Mouse (Mus musculus) naive thymus-derived CD4-positive, alpha-beta T cell, adult 2 months (primary cell): Measurements from ENCODE around the gene Agpat2.

Experiments used
- DNase-seq: peaks from one replicate; pipeline ENCODE4 v3.0.0-alpha.2; 2011; ENCODE audit warnings: low read depth

The Agpat2 gene

DNA sequence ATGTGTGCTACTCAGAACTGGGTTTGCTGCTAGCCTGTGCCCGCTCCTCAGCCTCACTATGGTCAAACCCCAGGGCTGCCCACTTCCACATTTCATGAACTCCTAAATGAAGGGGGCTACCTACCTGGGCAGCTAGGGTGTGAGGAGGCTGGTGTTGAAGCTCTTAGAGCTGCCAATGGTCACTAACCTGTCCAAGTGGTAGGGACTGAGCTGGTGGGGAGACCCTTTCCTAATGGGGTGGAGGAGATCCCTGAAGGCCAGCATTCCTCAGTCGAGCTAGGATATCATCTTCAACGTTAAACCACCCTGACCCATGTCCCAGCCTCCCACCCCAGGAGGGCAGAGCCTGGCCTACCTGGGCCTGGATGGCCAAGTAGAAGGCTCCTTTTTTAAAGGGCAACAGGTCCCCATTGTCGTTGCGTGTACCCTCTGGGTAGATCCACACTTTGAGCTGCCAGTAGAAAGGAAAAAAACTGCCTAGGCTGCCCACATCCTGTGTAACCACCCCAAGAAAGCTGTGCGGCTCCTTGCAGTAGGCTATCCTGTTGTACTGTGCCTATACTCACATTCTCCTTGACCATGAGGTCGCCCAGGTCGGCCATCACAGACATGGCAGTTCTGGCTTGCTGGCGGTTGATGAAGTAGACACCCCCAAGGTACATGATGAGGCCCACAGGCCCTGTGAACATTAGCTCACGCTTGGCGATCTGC lies 8.3 kb downstream of the Agpat2 start:
- peak; percentile 54 for DNase-seq

DNA sequence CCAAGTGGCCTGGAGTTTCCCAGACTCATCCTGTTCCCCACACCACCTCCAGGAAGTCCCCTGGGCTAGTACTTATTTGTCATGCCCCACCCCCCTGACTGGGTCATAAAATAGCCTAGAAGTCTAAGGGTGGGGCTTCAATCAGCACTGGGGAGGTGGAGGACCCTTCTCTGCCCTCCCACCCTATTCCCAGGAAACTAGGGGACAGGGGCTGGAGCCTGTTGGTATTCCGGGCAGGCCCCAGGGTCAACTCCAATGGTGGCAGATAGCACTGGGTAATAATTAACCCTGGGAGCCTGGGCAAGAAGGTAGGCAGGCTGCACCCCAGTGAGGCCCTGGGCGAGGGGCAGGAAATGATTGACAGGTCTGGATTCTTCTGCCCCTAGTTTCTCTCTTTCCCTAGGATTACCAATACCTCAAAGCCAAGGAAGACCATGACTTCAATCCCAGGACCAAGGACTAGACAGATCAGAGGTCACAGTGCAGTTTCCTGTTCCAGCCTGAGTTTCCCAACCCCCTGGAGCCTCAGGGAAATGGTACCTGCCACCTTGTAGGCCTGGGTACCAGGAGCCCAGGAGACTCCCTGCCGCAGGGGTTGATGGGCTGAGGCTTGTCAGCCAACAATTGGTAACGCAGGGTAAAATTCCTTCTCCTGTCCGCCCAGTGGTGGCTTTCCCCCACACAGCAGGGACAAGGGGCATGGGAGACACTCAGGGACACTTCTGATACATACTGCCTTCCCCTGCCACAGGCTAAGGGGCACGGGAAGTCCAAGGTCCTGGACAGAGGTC lies 9.1 kb downstream of the Agpat2 start:
- no peak for DNase-seq

DNA sequence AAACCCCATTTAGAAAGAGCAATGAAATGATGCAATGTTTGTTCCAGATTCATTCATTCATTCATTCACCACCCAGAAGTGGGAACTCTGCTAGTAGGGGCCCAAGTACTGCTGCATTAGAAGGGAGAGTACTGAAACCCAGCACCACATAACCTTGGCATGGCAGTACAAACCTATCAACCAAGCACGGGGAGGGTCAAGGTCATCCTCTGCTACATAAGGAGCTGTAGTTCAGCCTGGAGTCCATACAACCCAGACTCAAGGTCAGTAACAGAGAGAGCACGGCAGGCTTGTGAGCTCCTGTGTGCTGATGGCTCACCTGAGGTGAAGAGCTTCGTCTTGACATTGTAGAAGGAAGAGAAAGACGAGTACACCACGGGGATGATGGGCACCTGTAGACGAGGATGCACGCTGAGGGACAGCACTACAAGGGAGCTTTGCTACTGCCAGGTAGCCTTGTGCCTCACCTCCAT lies 9.7 kb downstream of the Agpat2 start:
- peak; percentile 26 for DNase-seq

- peak; percentile 92 for DNase-seq
These were observed 10.2 kb downstream of the Agpat2 start for GRCm38 (mm10) chr2:26594022-26594346.

DNA sequence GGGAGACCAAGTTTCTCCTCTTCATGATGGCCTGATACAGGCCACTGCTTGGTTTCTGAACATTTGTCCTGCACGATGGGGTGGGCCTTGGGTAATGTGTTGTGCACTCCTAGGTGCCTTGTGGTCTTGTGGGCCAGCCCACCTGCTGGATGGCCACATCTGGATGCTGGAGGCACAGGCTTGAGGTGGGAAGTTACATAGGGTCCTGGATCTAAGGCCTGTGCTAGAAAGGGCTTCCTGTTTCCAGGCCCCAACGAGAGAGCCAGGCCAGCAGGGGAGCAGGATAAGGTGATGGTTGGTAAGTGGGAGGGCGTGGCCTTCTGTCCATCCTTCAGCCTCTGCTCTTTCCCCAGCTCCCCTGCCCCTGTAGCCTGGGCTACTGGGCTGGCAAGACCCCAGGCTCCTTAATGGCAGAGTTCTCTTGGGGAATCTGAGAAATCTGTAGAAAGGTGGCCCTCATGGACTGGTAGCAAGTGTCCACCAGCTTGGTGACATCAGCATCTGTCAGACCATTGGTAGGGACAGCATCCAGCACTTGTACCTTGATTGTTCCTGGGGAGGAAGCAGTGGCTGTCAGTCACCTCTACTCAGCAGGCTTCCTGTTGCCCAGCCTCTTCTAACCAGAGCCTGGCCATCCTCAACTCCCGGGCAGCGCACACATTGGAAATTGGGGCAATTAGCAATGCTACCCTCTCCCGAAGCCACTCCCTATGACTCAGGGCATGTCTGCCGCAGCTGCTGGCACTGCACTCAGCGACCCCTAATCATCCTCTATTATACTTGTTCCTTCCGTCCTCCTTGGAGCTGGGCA lies 10.8 kb downstream of the Agpat2 start:
- DNase-seq = no peak

GRCm38 (mm10) chr2:26591416-26591815 lies 12.8 kb downstream of the Agpat2 start:
- DNase-seq = no peak

DNA sequence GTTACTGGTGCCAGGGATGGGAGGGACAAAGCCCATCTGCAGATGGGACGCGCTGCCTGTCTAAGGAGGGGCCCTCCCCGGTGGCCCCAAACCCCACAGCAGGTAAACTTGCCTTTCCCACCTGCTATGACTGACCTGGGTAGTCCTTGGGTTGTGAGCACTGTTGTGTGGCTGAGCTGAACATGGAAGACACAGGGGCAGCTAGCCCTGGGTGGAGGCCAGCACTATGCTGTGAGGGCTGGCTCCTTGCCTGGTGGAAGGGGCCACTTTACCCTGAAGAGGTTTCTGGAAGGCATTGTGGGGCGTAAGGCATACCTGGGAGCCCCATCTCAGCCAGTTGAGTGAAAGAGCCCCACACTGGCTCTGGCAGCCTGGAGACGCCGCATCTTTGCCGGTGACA lies 13.3 kb downstream of the Agpat2 start:
- DNase-seq = no peak

GRCm38 (mm10) chr2:26590282-26590681 lies 13.9 kb downstream of the Agpat2 start:
- DNase-seq = no peak

DNA sequence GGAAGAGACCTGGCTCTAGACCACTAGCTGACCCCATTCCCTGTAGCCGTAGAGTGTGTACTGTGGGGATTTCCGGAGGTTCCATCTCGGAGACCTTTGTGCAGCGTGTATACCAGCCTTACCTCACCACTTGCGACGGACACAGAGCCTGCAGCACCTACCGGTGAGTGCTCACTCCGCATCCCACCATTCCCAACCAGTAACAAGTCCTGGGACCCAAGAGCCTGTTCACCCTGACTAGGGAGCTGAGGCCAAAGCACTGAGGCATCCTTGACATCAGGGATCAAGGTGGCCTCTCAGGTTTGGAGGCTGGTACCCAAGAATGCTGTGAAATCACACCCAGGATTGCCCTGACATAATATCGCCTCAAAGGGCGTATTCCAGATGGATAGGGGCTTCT lies 14.9 kb downstream of the Agpat2 start:
- DNase-seq = no peak

DNA sequence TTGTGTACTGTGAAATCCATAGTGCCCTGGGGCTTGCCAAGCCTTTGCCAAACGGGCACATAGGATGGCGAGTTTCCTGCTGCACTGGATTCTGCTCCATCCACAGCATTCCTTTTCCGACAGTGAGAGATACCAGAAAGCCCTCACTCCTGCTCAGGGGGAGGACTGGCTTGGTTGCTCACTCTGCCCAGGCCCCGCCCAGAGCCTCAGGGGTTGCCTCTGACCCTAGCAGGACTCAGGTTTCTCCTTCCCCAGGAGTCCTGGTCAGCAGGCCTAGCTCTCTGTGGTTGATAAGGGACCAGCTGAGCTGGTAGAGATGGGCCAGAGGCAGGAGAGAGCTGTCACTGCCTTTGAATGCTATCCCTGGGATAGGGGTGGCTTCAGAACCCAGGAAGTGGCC lies 15.6 kb downstream of the Agpat2 start:
- DNase-seq = no peak

DNA sequence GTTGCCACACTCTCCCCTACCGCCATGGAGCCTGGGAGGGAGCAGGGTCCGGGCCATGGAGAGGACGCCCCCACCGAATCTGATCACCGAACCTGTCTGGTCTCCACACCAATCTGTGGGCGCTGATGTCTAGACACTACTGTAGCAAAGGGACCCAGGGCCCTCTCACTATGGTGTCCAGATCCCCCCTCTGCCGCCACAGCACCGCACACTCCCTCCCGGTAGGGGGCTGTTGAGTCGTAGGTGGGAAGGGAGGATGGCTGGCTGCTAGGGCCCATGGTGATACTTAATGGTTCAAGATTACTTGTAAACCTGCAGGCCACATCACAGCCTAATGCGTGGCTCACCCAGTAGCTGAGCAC lies 17.2 kb downstream of the Agpat2 start:
- peak; percentile 52 for DNase-seq

- DNase-seq = peak; percentile 62
These were observed 17.7 kb downstream of the Agpat2 start, which contains the start of gene Gm20532 for GRCm38 (mm10) chr2:26586294-26587043. Gm20532 (plus strand) TSS chr2:26586639.

GRCm38 (mm10) chr2:26585713-26586112 lies 18.5 kb downstream of the Agpat2 start:
- DNase-seq = no peak

DNA sequence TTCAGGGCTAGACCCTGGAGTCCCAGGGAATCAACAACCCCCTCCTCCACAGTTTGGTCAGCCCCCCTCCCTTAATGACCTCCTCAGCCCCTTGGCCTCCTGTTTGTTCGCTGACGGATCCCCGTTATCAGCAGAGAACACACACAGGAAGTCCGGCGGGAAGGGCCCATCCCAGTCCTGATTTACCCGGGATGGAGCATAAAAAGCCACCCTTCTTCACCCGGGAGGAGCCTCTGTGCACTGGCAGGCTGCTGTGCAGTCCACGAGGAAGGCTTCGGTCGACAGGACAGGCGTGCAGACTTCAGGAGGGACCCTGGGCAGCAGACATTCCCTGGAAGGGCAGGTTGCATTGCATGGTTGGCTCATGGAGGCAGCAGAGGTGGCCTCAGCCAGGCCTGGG lies 20.6 kb downstream of the Agpat2 start:
- DNase-seq = no peak

DNA sequence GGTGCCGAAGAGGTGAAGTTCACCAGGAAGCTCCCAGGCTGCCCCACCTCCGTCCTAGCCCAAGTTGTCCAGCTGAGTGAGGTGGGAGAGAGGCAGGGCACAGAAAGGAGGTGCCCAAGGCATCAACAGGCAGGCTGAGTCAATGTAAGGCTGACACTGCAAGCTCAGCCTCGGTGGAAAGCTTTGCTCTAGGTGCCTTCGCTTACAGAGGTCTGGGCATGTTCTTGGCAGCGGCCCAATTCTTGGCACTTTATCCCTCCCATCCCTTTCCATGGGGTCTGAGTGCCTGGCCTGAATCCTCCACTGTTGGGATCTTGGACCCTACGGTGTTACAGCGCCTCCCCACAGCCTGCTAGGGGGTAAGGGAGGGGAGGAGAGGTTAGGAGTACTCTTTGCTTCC lies 21.5 kb downstream of the Agpat2 start:
- no peak for DNase-seq

- no peak for DNase-seq
These were observed 22.0 kb downstream of the Agpat2 start for GRCm38 (mm10) chr2:26582203-26582602.

DNA sequence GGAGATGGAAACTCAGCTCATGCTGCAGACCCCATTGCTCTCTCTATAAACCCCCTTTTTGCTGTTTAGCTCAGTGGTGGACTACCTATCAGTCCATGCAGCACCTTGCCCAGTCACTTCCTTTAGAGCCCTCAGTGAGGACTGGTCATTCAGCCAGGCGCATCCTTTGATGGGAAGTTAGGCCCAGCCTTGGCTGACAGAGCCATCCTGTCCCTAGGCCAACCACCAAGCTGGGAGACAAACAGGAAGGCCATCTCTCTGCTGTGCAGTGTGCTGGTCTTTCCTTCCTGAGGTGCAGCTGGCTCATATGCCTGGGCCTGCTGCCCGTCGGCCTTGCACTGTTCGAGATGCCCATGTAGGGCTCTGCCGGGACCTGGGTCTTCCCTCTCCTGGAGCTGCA lies 23.5 kb downstream of the Agpat2 start:
- DNase-seq = no peak

GRCm38 (mm10) chr2:26579714-26580113 lies 24.5 kb downstream of the Agpat2 start, which contains the start of gene Egfl7:
Egfl7 (plus strand) TSS chr2:26580014.
- DNase-seq = no peak

DNA sequence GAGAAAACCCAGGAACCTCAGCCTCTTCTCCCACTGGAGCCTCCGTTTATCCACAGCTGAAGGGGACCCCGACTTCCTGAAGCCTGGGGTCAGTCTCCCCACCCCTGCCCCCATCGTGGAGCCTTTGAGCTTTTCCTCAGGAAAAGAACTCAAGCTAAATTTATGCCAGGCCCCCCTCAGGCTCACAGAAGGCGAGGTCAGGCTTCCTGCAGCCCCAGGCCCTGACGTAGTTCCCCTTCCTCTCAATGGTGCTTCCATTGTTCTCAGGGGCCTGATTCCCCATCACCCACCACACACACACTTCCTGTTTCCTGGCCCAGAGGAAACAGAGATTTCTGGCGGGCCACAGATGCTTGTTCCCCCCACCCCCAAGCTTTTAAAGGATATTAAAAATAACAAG lies 25.8 kb downstream of the Agpat2 start:
- DNase-seq = no peak

GRCm38 (mm10) chr2:26576462-26576861 lies 27.8 kb downstream of the Agpat2 start:
- no peak for DNase-seq

DNA sequence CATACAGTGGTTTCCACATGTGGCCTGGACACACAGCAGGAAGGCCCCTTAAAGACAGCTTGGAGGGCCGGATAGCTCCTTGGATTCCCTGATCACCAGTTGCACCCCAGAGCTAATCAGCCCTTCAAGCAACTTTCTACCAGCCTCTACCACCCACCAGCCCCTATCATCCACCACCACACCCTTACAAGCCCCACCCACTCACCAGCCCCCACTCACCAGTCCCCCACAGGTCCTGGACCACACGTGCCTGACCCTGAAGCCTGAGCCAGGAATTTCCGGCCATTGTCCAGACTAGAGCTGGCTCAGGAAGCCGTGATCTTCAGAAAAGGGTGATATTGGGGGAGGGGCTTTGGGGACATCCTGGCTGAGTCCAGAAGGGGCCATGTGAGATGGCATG lies 28.4 kb downstream of the Agpat2 start:
- DNase-seq = no peak

- DNase-seq = no peak
These were observed 28.8 kb downstream of the Agpat2 start for GRCm38 (mm10) chr2:26575378-26575777.
